Mouse (Mus musculus): ENCODE data around the gene Prkar1b.

- TF ChIP-seq EP300 (IDR thresholded peaks at IDR 0.05; ENCODE audit: low read depth) (no peak), CTCF (IDR thresholded peaks at IDR 0.05; ENCODE audit: low read depth) (no peak)
Measured at GRCm38 (mm10) chr5:139112418-139112817, 37.4 kb downstream of the Prkar1b start.

Data from liver, postnatal 0 days (tissue).